Mouse (Mus musculus) midbrain, embryonic 13.5 days (tissue): ENCODE results near the gene Mitf. TPM values are rescaled to one million over a fixed set of nuclear protein-coding genes. Genes with fewer than 3 reads are reported as not detected.

Experiments
- ATAC-seq: fragments of 200-750 bp; cut with Nextera tagmentation; 2 replicates; pipeline ENCODE4 v1.8.0; 2017; ENCODE audit warnings: mild to moderate bottlenecking, moderate TSS enrichment, moderate library complexity
- H3K27ac ChIP-seq: fragments of 300-500 bp; sonication (generic); 2 replicates; pipeline ENCODE4 v1.5.1; 2015; ENCODE audit warnings: inconsistent platforms, mild to moderate bottlenecking, moderate library complexity
- H3K27me3 ChIP-seq: fragments of 300-500 bp; sonication (generic); 2 replicates; pipeline ENCODE4 v1.6.1; 2015; ENCODE audit warnings: mild to moderate bottlenecking, inconsistent platforms
- H3K36me3 ChIP-seq: fragments of 300-500 bp; sonication (generic); 2 replicates; pipeline ENCODE4 v1.6.1; 2015; ENCODE audit warnings: mild to moderate bottlenecking, inconsistent platforms
- H3K4me1 ChIP-seq: fragments of 300-500 bp; sonication (generic); replicated peaks from 2 replicates; pipeline ENCODE4 v1.6.1; 2015; ENCODE audit warnings: inconsistent platforms
- H3K4me2 ChIP-seq: fragments of 300-500 bp; sonication (generic); replicated peaks from 2 replicates; pipeline ENCODE4 v1.6.1; 2015; ENCODE audit warnings: moderate library complexity, mild to moderate bottlenecking, inconsistent platforms
- H3K4me3 ChIP-seq: fragments of 300-500 bp; sonication (generic); replicated peaks from 2 replicates; pipeline ENCODE4 v1.5.1; 2015; ENCODE audit warnings: mild to moderate bottlenecking, inconsistent platforms
- H3K9ac ChIP-seq: fragments of 300-500 bp; sonication (generic); replicated peaks from 2 replicates; pipeline ENCODE4 v1.6.1; 2015; ENCODE audit warnings: mild to moderate bottlenecking, inconsistent platforms
- H3K9me3 ChIP-seq: fragments of 300-500 bp; sonication (generic); 2 replicates; pipeline ENCODE4 v1.6.1; 2016; ENCODE audit warnings: mild to moderate bottlenecking, inconsistent platforms
- WGBS: fragments of 180-500 bp; shearing (Covaris S2); methylation state at CpG from one replicate; pipeline ENCODE4 v1.1.7; 2015; 5-methylcytosine and 5-hydroxymethylcytosine counted together
- polyA plus RNA-seq: library from polyadenylated mRNA; unstranded; fragments of >200 nt; fragmentation: Nextera tagmentation; extraction: Ambion mirVana; gene quantifications from 2 replicates; pipeline ENCODE4 v1.2.1, GENCODE M21; 2015

Gene Mitf
- polyA plus RNA-seq, 1 experiment from 2014 or later: 0.94 TPM

DNA sequence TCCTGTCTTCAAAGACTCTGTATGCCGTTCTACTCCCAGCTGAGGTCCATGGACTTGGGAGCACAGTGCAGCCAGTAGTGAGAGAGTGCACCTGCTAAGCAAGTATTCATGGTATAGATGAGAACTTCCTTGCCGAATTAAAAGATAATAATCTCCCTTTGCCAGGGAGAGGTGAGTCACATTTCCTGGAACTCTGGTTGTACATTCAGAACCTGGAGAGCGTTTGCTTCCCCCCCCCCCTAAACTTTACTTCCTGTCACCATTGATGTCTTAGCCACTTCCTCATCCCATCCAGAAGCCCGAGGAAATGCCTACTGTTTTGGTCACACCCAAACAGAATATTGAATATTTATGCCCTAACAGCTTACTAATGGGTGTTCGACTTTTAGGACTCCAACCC is 209.0 kb downstream of the Mitf start:
- no peak overlapping the region for H3K4me2 ChIP-seq
- no peak overlapping the region for H3K9ac ChIP-seq
- H3K36me3 ChIP-seq: no peaks in the 10 kb centered on the region
- 83% methylated on average over 5 of the region's 5 CpGs for WGBS
- no peak overlapping the region for H3K27ac ChIP-seq
- no peak overlapping the region for H3K4me3 ChIP-seq
- H3K9me3 ChIP-seq: no peaks in the 10 kb centered on the region
- ATAC-seq: no peak
- H3K27me3 ChIP-seq: no peaks in the 10 kb centered on the region
- 0 out of 2 replicates have a peak, but pooled peaks cover 3% of the 10 kb centered on the region for H3K4me1 ChIP-seq

DNA sequence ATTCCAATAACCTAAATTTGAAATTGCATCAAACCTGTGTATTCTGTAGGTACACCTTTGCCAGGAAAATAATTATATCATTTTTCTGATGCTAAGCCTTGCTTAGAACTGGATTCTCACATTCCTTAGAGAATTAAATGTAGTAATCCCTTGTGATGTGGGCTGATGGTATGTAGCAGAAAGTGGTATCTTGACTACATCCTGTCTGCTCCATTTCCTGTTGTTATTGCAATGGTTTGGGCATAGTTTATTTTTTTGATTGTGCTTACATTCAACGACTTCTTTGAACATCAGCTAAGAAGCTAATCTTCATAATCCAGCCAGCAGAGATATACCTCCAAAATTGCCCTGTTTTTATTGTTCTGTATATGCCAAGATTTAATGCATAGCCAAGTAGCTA is 217.0 kb downstream of the Mitf start:
- no peak overlapping the region for H3K4me2 ChIP-seq
- WGBS: 61% methylated on average over 1 of the region's 1 CpGs

GRCm38 (mm10) chr6:98038513-98038912 is 231.7 kb downstream of the Mitf start:
- Histone ChIP-seq H3K4me3 (no peak overlapping the region), H3K27ac (no peak overlapping the region), H3K4me2 (no peak overlapping the region), H3K36me3 (no peaks in the 10 kb centered on the region), H3K27me3 (peaks cover 67% of the 10 kb centered on the region), H3K4me1 (0 out of 2 replicates have a peak, but pooled peaks cover 3% of the 10 kb centered on the region), H3K9me3 (no peaks in the 10 kb centered on the region), H3K9ac (no peak overlapping the region)
- peak; percentile 48; the same call in 1 of the 2 replicates for ATAC-seq
- WGBS: 33% methylated on average over 3 of the region's 3 CpGs

More for the DNA sequence above, 217.0 kb downstream of the Mitf start:
- H3K4me3 ChIP-seq: no peak overlapping the region
- H3K4me1 ChIP-seq: no peaks in the 10 kb centered on the region
- 0 out of 2 replicates have a peak, but pooled peaks cover 3% of the 10 kb centered on the region for H3K27me3 ChIP-seq
- no peak overlapping the region for H3K27ac ChIP-seq
- no peak for ATAC-seq
- H3K9me3 ChIP-seq: no peaks in the 10 kb centered on the region
- no peak overlapping the region for H3K9ac ChIP-seq
- H3K36me3 ChIP-seq: no peaks in the 10 kb centered on the region

- no peak for ATAC-seq
- Histone ChIP-seq H3K9ac (no peak overlapping the region), H3K4me1 (peaks cover 6% of the 10 kb centered on the region; the same call in 1 of the 2 replicates), H3K27me3 (peaks cover 70% of the 10 kb centered on the region), H3K36me3 (no peaks in the 10 kb centered on the region), H3K9me3 (no peaks in the 10 kb centered on the region), H3K4me2 (no peak overlapping the region), H3K4me3 (no peak overlapping the region), H3K27ac (no peak overlapping the region)
- WGBS: 72% methylated on average over 7 of the region's 7 CpGs
Observed at GRCm38 (mm10) chr6:98041795-98042194, 234.9 kb downstream of the Mitf start.

- Histone ChIP-seq H3K4me1 (peaks cover 29% of the 10 kb centered on the region), H3K27me3 (peaks cover 56% of the 10 kb centered on the region), H3K9ac (no peak overlapping the region), H3K36me3 (no peaks in the 10 kb centered on the region), H3K4me2 (no peak overlapping the region), H3K4me3 (no peak overlapping the region), H3K9me3 (no peaks in the 10 kb centered on the region), H3K27ac (0 out of 2 replicates have a peak overlapping the region, but pooled peaks have one; percentile 5)
- 51% methylated on average over 11 of the region's 11 CpGs for WGBS
- ATAC-seq: peak; percentile 34; the same call in 1 of the 2 replicates
Observed at GRCm38 (mm10) chr6:98046295-98047108, 239.7 kb downstream of the Mitf start.

DNA sequence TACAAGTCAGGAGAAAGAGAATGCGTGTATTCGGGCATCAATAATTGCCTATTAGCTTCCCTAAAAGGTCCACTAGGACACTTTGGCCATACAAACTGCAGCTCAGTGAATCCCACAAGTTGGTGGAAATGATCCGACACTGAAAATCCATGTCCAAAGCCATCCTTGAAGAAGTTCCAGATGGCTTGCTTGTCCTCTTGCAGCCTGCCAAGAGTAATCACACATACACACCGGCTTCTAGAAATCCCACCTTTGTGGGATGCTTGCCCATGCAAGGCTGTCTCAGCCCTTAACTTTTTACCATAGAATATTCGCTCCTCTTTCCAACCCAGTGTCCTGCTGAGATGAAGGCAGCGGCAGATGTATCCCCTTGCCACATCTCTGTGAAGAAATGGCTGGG is 240.9 kb downstream of the Mitf start:
- no peak for ATAC-seq
- WGBS: 67% methylated on average over 6 of the region's 6 CpGs
- no peak overlapping the region; the same call in 1 of the 2 replicates for H3K27ac ChIP-seq

DNA sequence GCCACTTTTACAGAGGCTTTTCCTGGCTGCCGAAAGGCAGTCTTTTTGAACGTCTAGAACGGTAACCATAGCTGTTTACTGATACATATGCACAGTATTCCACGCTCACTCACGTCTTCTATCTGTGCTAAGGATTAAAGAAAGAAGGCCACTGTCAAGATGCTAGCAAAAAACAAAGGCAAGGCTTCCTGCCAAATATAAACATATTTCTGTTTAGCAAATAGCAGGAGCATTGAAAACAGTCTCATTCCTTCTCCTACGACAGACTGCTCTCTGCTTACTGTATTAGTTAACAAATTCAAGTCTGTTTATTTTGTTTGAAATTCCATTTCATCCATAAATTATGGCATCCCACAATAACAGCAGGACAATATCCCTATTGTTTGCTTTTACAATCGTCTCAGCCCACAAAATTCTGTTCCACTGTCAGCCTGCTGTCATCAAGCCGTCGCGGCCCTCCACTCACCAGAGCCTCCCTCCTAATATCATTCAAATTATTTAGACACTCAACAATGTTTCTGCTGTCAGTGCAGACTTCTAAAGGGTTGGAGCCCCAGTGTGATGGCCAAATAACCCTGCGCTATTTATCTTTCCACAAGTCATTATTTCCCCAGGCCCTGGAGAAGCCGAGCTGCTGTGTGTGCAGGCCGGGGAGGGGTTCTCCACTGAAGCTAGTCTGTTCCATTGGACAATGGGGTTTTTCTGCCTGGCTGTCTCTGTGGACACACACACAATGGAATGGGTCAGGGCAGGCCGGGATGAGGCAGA is 242.0 kb downstream of the Mitf start:
- peak; percentile 90 for ATAC-seq
- no peak overlapping the region for H3K4me3 ChIP-seq
- H3K36me3 ChIP-seq: no peaks in the 10 kb centered on the region
- H3K27me3 ChIP-seq: peaks cover 33% of the 10 kb centered on the region
- no peak overlapping the region for H3K4me2 ChIP-seq
- no peaks in the 10 kb centered on the region for H3K9me3 ChIP-seq
- peaks cover 29% of the 10 kb centered on the region for H3K4me1 ChIP-seq
- H3K9ac ChIP-seq: no peak overlapping the region
- H3K27ac ChIP-seq: peak overlapping the region; percentile 72
- 16% methylated on average over 14 of the region's 14 CpGs for WGBS

More for the DNA sequence above, 240.9 kb downstream of the Mitf start:
- H3K27me3 ChIP-seq: peaks cover 44% of the 10 kb centered on the region
- H3K9ac ChIP-seq: no peak overlapping the region
- no peaks in the 10 kb centered on the region for H3K36me3 ChIP-seq
- peaks cover 29% of the 10 kb centered on the region for H3K4me1 ChIP-seq
- H3K4me3 ChIP-seq: no peak overlapping the region
- H3K9me3 ChIP-seq: no peaks in the 10 kb centered on the region
- no peak overlapping the region for H3K4me2 ChIP-seq

GRCm38 (mm10) chr6:98049551-98049950 is 242.7 kb downstream of the Mitf start:
- Histone ChIP-seq H3K9ac (no peak overlapping the region), H3K9me3 (no peaks in the 10 kb centered on the region), H3K4me2 (no peak overlapping the region), H3K4me1 (peaks cover 29% of the 10 kb centered on the region), H3K36me3 (no peaks in the 10 kb centered on the region), H3K4me3 (no peak overlapping the region), H3K27me3 (peaks cover 30% of the 10 kb centered on the region), H3K27ac (peak overlapping the region; percentile 72)
- 23% methylated on average over 2 of the region's 2 CpGs for WGBS
- 0 out of 2 replicates have a peak, but pooled peaks have one; percentile 27 for ATAC-seq

DNA sequence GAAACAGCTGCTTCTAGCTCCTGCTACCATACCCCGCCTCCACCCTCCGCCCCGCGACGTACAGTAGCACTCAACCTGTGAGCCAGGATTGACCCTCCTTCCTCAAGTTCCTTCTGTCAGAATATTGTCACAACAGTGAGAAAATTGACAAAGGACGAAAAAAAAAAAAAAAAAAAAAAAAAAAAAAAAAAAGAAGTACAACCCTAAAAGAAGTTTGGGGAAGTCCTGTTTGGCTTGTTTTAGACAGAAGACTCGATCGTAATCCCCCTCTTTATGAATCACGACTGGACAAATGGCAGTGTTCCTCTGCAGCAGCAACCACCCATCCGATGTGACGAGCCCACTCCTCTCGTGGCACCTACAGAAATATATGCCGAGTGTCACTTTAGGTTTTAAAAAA is 255.0 kb downstream of the Mitf start:
- H3K4me1 ChIP-seq: peaks cover 6% of the 10 kb centered on the region
- 94% methylated on average over 13 of the region's 13 CpGs for WGBS
- H3K9me3 ChIP-seq: no peaks in the 10 kb centered on the region
- no peak overlapping the region for H3K27ac ChIP-seq
- no peak overlapping the region for H3K4me3 ChIP-seq
- no peak overlapping the region for H3K4me2 ChIP-seq
- ATAC-seq: no peak
- no peaks in the 10 kb centered on the region for H3K36me3 ChIP-seq
- no peak overlapping the region for H3K9ac ChIP-seq
- no peaks in the 10 kb centered on the region for H3K27me3 ChIP-seq

DNA sequence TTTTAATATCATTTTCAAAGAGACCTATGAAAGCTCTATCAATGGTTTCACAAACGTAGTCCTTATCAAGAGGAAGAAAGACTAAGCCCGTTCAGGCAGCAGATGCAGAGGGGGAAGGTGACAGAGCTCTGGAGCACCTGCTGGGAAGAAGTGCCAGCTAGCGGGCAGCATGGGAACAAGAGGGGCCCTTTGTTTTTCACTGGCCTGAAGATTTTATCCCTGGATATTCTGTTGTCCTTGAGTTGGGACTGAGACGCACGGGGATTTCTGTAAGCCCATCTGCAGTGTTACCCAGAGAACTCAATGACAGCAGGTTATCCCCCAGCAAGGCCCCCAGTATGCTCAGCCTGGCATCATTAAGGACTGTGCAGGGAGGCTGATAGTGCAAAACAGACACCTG is 258.1 kb downstream of the Mitf start:
- no peak for ATAC-seq
- Histone ChIP-seq H3K27ac (no peak overlapping the region), H3K9me3 (no peaks in the 10 kb centered on the region), H3K27me3 (no peaks in the 10 kb centered on the region), H3K9ac (no peak overlapping the region), H3K4me2 (no peak overlapping the region), H3K36me3 (no peaks in the 10 kb centered on the region), H3K4me3 (no peak overlapping the region), H3K4me1 (peaks cover 6% of the 10 kb centered on the region)
- WGBS: 8% methylated on average over 5 of the region's 5 CpGs

DNA sequence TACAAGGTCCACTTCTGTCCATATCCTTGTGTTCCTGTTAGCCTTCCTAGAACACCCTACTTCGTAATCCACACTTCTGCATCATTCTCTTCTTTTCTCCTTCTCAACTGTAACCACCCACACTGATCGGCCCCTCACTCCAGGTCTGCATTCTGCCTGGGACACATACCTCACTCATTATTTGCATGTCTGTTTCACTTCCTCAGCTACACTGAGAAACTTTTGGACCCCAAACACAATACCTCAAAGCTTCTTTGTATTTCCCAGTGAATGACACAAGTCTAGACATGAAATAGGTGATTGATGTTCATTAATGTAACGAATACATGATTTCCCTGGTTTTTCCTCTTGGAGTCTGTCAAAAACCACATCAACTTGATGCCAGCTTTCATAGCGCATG is 259.6 kb downstream of the Mitf start:
- no peak for ATAC-seq
- Histone ChIP-seq H3K9me3 (no peaks in the 10 kb centered on the region), H3K27ac (no peak overlapping the region), H3K36me3 (no peaks in the 10 kb centered on the region), H3K9ac (no peak overlapping the region), H3K4me2 (no peak overlapping the region), H3K4me3 (no peak overlapping the region), H3K27me3 (no peaks in the 10 kb centered on the region), H3K4me1 (peaks cover 6% of the 10 kb centered on the region)
- WGBS: 93% methylated on average over 4 of the region's 4 CpGs
